Mouse (Mus musculus) frontal cortex, postnatal 25 days (tissue): ENCODE data around the gene Vill.

Source experiments
- DNase-seq, 2 experiments: peaks; one replicate each; pipeline ENCODE4 v3.0.0; 2022; ENCODE audit warnings: low spot score in 2 of 2

The Vill gene

DNA sequence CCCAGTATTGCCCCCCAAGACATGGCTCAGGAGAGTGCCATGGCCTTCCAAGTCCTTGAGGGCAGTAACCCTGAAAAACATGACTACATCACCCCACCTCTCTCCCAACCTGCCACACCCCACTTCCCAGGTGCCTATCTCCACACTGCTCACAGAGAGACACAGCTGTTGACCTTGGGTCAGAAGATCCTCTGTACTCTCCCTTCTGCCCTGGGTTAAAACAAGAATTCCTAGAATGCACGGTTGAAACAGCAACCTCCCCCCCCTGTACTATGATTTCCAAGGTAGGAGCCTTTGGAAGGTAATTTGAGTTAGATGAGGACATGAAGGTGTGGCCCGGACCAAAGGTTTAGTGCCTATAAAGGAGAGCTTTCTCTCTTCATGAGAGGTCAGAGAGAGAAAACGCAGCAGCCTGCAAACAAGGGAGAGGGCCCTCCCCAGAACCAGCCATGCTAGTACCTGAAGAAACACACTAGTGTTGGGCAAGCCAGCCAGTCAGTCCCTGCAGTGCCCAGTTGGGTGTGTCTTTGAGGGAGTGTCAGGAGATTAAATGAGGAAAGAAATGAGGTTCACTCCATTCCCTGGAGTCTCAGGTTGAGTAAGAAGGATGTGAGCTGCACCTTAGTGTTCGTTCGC, 27.6 kb downstream of the Vill start:
- DNase-seq, result no peak

GRCm38 (mm10) chr9:119082039-119082438, 29.5 kb downstream of the Vill start:
- no peak for DNase-seq

DNA sequence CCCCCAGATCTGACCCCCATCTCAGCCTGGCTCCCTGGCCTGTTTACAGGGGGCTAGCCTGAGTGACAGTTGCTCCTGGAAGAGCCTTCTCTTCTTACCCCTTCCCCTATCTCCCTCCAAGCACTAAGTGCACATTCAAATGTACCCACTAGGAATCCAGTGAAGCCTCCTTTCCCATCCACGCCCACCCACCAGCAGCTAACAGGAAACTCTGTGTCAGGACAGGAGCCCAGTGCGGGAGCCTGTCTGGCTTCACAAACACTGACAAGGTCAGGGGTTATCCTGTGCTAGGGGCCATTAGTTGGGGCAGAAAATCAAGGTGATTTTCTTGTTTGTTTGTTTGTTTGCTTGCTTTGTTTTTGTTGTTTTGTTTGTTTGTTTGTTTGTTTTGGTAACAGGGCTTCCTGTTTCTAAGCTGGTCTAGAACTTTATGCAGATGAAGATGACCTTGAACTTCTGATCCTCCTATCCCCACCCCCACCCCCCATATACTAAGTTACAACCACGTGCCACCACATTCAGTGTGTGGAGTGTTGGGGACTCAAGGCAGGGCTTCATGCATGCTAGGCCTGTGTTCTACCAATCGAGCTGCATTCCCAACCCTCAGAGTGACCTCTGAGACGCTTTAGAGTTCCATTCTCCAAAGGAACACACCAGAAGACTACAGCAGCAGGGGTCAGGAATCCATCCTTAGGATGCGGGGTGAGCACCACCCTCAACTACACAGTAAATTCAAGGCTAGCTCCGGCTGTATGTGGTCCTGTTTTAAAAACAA, 30.3 kb downstream of the Vill start:
- DNase-seq, result no peak

DNA sequence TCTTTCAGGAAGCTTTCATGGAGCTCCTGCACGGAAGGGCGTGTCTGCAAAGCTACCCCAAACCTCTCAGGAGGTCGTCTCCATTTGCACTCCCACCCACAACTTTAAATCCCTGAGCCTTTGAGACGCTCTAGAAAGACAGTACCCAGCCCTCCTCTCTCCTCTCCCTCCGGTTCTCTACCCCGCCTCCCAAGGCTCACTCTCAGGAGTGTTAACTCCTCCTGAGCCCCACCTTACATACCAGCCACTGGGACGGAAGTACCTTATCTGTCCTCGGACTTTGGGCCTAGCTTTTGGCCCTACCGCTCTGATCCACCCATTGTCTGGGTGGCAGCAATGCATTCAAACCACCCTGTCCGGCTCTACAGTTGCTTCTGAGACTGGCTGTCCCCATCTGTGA, 31.4 kb downstream of the Vill start:
- no peak for DNase-seq

DNA sequence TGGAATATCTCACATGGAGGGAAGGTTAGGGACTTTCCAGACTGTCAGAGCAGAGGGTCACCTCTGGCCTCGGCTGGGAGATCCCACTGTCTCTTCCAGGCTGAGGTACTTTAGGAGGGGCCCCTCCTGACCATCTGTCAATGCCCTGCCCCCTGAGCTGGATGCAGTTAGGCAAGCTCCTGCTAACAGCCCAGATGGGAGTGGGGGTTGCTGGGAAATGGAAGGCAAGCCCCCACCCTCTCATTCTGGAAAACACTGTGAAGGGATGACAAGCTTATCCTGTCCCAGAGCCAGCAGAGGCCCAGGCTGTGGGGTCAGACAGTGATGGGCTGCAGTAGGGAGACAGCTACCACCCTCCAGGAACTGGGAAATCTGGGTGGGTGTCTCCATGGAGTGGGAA, 33.9 kb downstream of the Vill start:
- no peak for DNase-seq

DNA sequence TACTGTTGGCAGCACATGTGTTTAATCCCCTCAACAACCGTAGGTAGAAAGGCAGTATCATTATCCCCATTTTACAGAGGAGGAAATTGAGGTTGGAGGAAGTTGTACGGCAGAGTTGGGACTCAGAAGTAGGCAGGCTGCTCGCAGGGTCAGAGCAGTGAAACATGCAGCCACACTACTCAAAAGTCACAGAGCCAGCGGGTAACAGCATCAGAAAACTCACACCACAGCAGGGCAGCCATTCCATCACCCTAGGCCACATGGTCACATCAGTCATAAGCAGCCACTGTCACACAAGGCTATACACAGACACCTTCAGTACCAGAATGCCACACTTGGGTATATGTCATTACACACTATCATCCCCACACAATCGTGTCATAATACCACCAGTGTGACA, 34.7 kb downstream of the Vill start:
- no peak for DNase-seq

- DNase-seq, result peak; percentile 53 to 55
Measured at GRCm38 (mm10) chr9:119088148-119088801, 35.7 kb downstream of the Vill start.

DNA sequence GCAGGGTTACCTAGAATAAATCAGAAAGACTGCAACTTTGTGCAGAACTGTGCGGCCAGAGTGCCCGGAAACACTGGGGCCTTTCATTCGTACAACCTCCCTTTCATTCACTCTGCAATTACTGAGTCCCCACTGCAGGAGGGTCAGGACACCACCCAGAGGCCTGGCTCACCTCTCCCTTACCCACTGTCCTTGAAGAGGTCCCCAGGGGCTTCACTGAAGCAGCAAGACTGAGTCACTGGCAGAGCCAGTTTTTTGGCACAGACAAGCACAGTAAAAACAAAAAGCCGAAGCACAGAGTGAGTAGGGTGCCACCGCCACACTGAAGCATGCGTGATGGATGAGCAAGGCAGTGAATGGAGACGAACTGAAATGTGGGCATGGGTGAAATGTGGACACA, 36.9 kb downstream of the Vill start:
- no peak for DNase-seq

- no peak for DNase-seq
Measured at GRCm38 (mm10) chr9:119090462-119090861, 37.9 kb downstream of the Vill start.

DNA sequence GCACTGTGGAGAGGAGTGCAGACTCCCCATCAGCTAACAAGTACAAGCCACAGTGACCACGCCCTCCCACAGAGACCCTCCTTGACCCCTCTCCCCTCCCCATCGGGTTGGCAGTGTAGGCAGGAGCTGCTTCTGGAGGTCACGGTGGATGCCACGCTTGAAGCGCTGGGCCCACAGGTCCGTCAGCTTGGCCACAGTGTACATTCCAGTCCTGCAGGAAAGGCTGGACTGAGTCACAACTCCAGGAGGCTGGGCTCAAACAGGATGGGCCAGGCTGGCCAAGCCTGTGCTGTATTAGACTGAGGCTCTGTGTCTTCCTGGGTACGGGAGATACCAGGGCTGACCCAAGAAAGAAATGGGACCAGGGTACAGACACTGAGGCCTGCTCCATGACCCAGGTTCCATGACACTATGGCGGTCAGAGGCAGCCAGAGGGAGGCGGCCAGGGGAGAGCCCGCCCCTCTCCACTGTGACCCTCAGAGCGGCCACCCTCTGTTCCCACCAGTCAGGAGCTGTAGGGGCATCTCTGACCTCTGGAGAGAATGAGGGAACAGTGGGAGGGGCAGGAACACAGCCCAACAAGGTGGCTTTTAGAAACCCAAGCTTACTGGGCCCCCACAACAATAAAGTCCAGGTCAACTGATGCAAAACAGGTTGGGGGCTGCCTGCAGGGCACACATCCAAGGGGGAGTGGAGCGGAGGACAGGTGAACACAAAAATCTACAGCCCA, 39.2 kb downstream of the Vill start:
- DNase-seq, result no peak

- no peak for DNase-seq
Measured at GRCm38 (mm10) chr9:119092473-119093418, 40.2 kb downstream of the Vill start.

DNA sequence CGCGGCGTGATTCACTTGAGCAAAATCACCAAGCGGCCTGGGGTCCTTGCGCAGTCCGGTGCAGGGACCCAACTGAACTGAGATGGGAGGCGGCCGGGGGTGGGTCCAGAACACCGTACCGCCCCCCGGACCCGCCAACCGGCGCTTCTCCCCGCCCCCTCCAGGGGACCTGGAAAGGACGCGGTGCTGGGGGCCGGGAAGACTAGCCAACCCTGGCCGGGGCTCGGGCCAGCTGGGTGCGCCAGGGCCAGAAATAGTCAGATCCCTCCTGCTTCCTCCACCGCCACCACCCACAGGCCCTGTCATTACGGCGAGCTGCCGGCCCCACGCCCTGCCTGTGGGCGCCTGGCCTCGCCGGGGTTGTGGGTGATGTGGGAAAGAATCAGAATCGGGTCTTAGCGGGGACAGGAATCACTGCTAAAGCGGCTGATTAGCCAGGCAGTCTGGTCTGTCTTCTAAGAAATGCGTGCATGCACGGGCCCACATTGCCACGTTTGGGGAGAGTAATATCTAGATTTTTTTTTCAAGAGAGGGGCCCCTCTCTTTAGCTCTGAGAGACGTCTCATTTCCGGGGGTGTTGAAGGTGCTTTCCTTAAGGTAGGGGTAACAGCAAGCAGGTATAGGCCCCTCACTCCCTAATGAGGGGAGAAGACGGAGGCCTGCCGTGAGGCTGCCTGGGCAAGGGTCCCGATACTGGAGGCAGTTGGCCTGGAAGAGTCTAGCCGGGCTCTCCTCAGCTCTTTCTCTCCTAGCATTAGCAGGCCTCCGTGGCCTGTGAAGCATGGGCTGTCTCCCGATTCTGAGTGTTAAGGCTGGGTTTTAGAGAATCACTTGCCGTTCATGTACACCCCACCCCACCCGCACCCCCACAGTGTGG, 41.1 kb downstream of the Vill start, which contains the start of gene Plcd1:
Plcd1 (minus strand) TSS at position 84 of the 877 bp plus-strand sequence.
- DNase-seq, result peak; percentile 52 to 69

GRCm38 (mm10) chr9:119094462-119095109, 42.0 kb downstream of the Vill start:
- no peak for DNase-seq

- DNase-seq, result no peak
Measured at GRCm38 (mm10) chr9:119100177-119100898, 47.8 kb downstream of the Vill start.

DNA sequence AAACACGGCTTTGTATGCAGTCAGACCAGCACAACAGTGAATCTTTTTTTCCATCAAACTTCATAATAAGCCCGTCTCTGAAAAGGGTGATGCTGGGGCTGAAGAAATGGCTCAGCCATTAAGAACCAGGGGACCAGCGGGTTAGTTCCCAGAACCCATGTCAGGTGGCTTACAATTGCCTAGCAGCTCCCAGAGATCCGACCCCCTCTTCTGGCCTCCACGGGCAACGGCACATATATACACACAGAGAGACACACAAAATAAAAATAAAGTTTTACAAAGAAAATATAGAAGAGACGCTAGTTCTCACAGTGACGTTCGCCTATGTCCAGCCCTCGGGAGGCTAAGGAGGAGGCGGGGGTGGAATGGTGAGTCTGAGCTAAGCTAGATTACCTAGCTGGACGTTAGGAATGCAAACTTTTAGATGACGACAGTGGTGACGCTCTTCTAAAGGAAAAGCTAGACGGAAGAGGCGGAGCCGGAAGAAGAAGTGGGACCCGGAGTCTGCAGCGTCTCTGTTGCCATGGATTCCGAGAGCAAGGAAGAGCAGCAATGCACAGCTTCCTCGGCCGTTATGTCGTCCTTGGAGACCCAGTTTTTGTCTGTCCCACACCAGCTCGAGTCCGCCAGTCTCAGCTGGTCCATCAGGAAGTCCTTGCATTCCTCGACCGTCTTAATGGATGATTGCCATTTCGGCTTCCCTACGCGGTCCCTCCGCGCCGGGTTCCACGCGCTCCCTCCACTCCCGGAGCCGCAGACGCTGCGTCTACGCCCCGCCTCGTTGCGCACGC, 49.6 kb downstream of the Vill start, which contains the start of gene Dlec1:
Dlec1 (plus strand) TSS at position 487 of the 791 bp plus-strand sequence.
- DNase-seq, result peak; percentile 52 to 54

DNA sequence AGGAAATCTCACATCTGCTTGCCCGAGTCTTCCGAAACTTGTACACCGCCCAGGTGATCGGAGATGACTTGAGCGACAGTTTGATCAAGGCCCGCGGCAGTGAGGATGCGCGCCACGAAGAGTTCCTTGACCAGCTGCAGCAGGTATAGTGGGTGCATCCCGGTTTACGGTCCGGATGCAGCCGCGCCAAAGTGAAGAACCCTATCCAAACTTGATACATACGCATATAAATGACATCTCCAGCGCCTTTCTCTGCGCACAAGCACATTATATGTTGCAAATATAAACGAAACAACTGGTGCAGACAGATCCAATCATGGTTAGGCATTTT, 50.2 kb downstream of the Vill start:
- no peak for DNase-seq

DNA sequence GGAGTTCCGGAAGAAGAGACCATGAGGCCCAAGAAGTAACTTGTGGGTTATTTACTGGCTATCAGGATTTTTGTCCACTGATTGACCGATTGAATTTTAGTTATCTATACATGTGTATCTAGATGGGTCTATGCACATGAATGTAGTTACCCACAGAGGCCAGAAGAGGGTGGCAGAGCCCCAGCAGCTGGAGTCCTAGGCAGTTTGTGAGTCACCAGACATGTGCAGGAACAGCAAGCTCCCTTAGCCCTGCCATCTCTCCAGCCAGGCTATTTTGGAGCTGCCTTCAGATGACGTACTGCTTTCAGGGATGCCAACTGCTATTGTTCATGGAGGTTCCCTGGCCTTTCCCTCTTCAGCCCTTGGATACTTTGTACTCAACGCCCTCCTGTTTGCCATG, 55.0 kb downstream of the Vill start:
- DNase-seq, result no peak
